Mouse (Mus musculus) erythroblast, embryonic 14.5 days (primary cell): ENCODE results near the gene Epop.

Experiments used
- GATA1 ChIP-seq: IDR thresholded peaks from 2 replicates; pipeline ENCODE4 v1.6.1; 2012; ENCODE audit warnings: low read length, inconsistent platforms, mixed read lengths
- TAL1 ChIP-seq: IDR thresholded peaks from 3 replicates; pipeline ENCODE4 v1.6.1; 2012; ENCODE audit warnings: low read length, inconsistent platforms, mixed read lengths

DNA sequence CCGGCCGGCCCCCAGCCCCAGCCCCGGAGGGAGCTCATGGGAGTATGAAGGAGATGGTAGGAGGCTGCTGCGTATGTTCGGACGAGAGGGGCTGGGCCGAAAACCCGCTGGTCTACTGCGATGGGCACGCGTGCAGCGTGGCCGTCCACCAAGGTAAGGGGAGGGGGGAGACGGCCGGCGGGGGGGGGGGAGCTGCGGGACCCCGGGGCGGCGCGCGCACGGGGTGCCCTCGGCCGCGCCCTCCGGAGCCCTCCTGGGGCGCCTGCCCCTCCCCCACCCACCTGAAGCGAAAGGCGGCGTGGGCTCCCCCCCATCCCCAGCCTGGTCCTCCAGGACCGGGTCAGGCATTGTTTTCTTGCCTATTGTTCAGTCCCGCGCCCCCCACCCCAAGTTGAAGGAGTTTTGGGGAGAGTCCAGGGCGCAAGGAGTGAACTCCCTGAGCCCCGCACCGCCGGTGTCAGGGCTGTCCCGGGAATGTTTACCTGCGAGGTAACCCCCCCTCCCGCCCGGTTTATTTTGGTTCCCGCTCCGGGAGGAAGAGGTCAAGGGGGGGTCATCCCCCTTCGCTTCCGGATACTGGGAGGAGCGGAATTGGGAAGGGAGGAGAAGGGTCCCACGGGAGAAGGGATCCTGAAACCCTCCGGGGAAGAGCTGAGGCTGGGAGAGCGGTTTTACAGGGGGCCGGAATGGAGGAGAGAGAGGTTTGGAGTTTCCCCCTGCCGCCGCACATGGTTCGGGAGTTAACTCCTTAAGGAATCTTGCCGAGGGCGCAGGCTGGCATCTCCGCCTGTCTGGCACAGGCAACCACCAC lies 34.2 kb upstream of the Epop start:
- no peak for TF ChIP-seq TAL1
- no peak for TF ChIP-seq GATA1
